Mouse (Mus musculus): ENCODE results near the gene Calhm1. TPM values are rescaled to one million over a fixed set of nuclear protein-coding genes. Genes with fewer than 3 reads are reported as not detected.

The Calhm1 gene
- polyA plus RNA-seq, 1 experiment = not detected

GRCm38 (mm10) chr19:47137771-47138421 is 6.2 kb downstream of the Calhm1 start, which contains the start of gene Calhm2:
Gene Calhm2, minus strand, starts transcription at chr19:47138294.
- peak in 1 of 2 experiments; percentile 71 for DNase-seq (ENCODE audit: low read depth in 1 of 2, low spot score in 2 of 2)
- WGBS = under 1% methylated on average over 28 of the region's 28 CpGs
- H3K4me3 ChIP-seq (ENCODE audit: extremely low read depth, insufficient read depth, insufficient read length) = peak within 1 kb of the TSS; percentile 90
- peak within 1 kb of the TSS; percentile 95 for H3K27ac ChIP-seq (ENCODE audit: insufficient read depth, low read length)
- no peaks in the 10 kb centered on the region for H3K27me3 ChIP-seq (ENCODE audit: control insufficient read depth, insufficient read depth, low read length)
- H3K36me3 ChIP-seq (ENCODE audit: control insufficient read depth, insufficient read depth, low read length) = peaks cover 11% of the 10 kb centered on the region
- TF ChIP-seq POLR2A (IDR thresholded peaks at IDR 0.05; ENCODE audit: low read depth, low read length) (peak; percentile 42), CTCF (IDR thresholded peaks at IDR 0.05; ENCODE audit: extremely low read depth, insufficient read depth, insufficient read length, insufficient replicate concordance) (no peak)
- peaks cover 35% of the 10 kb centered on the region; the same call in 1 of the 2 replicates for H3K4me1 ChIP-seq (ENCODE audit: control insufficient read depth, insufficient read depth, insufficient read length)

GRCm38 (mm10) chr19:47137051-47137581 is 6.9 kb downstream of the Calhm1 start:
- WGBS = 2% methylated on average over 6 of the region's 6 CpGs
- Histone ChIP-seq H3K36me3 (ENCODE audit: control insufficient read depth, insufficient read depth, low read length) (peaks cover 16% of the 10 kb centered on the region), H3K27ac (ENCODE audit: insufficient read depth, low read length) (peak overlapping the region; percentile 95), H3K4me3 (ENCODE audit: extremely low read depth, insufficient read depth, insufficient read length) (peak overlapping the region; percentile 90), H3K4me1 (ENCODE audit: control insufficient read depth, insufficient read depth, insufficient read length) (peaks cover 42% of the 10 kb centered on the region; the same call in 1 of the 2 replicates), H3K27me3 (ENCODE audit: control insufficient read depth, insufficient read depth, low read length) (no peaks in the 10 kb centered on the region)
- no peak for TF ChIP-seq POLR2A (IDR thresholded peaks at IDR 0.05; ENCODE audit: low read depth, low read length)
- TF ChIP-seq CTCF (IDR thresholded peaks at IDR 0.05; ENCODE audit: extremely low read depth, insufficient read depth, insufficient read length, insufficient replicate concordance) = no peak
- DNase-seq (ENCODE audit: low read depth in 1 of 2, low spot score in 2 of 2) = peak in 1 of 2 experiments; percentile 44

GRCm38 (mm10) chr19:47136170-47136569 is 7.9 kb downstream of the Calhm1 start:
- no peaks in the 10 kb centered on the region for H3K27me3 ChIP-seq (ENCODE audit: control insufficient read depth, insufficient read depth, low read length)
- DNase-seq (ENCODE audit: low read depth in 1 of 2, low spot score in 2 of 2) = no peak
- H3K27ac ChIP-seq (ENCODE audit: insufficient read depth, low read length) = peak overlapping the region; percentile 95; the same call in 1 of the 2 replicates
- no peak for TF ChIP-seq POLR2A (IDR thresholded peaks at IDR 0.05; ENCODE audit: low read depth, low read length)
- TF ChIP-seq CTCF (IDR thresholded peaks at IDR 0.05; ENCODE audit: extremely low read depth, insufficient read depth, insufficient read length, insufficient replicate concordance) = no peak
- peaks cover 42% of the 10 kb centered on the region; the same call in 1 of the 2 replicates for H3K4me1 ChIP-seq (ENCODE audit: control insufficient read depth, insufficient read depth, insufficient read length)
- H3K36me3 ChIP-seq (ENCODE audit: control insufficient read depth, insufficient read depth, low read length) = peaks cover 23% of the 10 kb centered on the region
- H3K4me3 ChIP-seq (ENCODE audit: extremely low read depth, insufficient read depth, insufficient read length) = peak overlapping the region; percentile 90; the same call in 1 of the 2 replicates
- WGBS = 70% methylated on average over 5 of the region's 5 CpGs

- no peak for TF ChIP-seq POLR2A (IDR thresholded peaks at IDR 0.05; ENCODE audit: low read depth, low read length)
- TF ChIP-seq CTCF (IDR thresholded peaks at IDR 0.05; ENCODE audit: extremely low read depth, insufficient read depth, insufficient read length, insufficient replicate concordance) = no peak
- Histone ChIP-seq H3K27me3 (ENCODE audit: control insufficient read depth, insufficient read depth, low read length) (no peaks in the 10 kb centered on the region), H3K4me1 (ENCODE audit: control insufficient read depth, insufficient read depth, insufficient read length) (peaks cover 43% of the 10 kb centered on the region; the same call in 1 of the 2 replicates), H3K27ac (ENCODE audit: insufficient read depth, low read length) (peak overlapping the region; percentile 11; the same call in 1 of the 2 replicates), H3K4me3 (ENCODE audit: extremely low read depth, insufficient read depth, insufficient read length) (no peak overlapping the region), H3K36me3 (ENCODE audit: control insufficient read depth, insufficient read depth, low read length) (peaks cover 27% of the 10 kb centered on the region)
- no peak for DNase-seq (ENCODE audit: low read depth in 1 of 2, low spot score in 2 of 2)
- WGBS = 81% methylated on average over 17 of the region's 17 CpGs
Measured at GRCm38 (mm10) chr19:47135568-47135967, 8.5 kb downstream of the Calhm1 start.

- H3K27ac ChIP-seq (ENCODE audit: insufficient read depth, low read length) = peak overlapping the region; percentile 84
- H3K36me3 ChIP-seq (ENCODE audit: control insufficient read depth, insufficient read depth, low read length) = peaks cover 48% of the 10 kb centered on the region
- peak; percentile 63 to 70 for DNase-seq (ENCODE audit: low read depth in 1 of 2, low spot score in 2 of 2)
- H3K27me3 ChIP-seq (ENCODE audit: control insufficient read depth, insufficient read depth, low read length) = no peaks in the 10 kb centered on the region
- 6% methylated on average over 7 of the region's 7 CpGs for WGBS
- TF ChIP-seq CTCF (IDR thresholded peaks at IDR 0.05; ENCODE audit: extremely low read depth, insufficient read depth, insufficient read length, insufficient replicate concordance) = no peak
- TF ChIP-seq POLR2A (IDR thresholded peaks at IDR 0.05; ENCODE audit: low read depth, low read length) = no peak
- peak overlapping the region; percentile 33; the same call in 1 of the 2 replicates for H3K4me3 ChIP-seq (ENCODE audit: extremely low read depth, insufficient read depth, insufficient read length)
- H3K4me1 ChIP-seq (ENCODE audit: control insufficient read depth, insufficient read depth, insufficient read length) = peaks cover 38% of the 10 kb centered on the region; the same call in 1 of the 2 replicates
Measured at GRCm38 (mm10) chr19:47133161-47133560, 10.9 kb downstream of the Calhm1 start.

GRCm38 (mm10) chr19:47130551-47131125 is 13.4 kb downstream of the Calhm1 start:
- H3K36me3 ChIP-seq (ENCODE audit: control insufficient read depth, insufficient read depth, low read length) = peaks cover 67% of the 10 kb centered on the region
- H3K4me1 ChIP-seq (ENCODE audit: control insufficient read depth, insufficient read depth, insufficient read length) = peaks cover 30% of the 10 kb centered on the region; the same call in 1 of the 2 replicates
- WGBS = 87% methylated on average over 15 of the region's 15 CpGs
- TF ChIP-seq POLR2A (IDR thresholded peaks at IDR 0.05; ENCODE audit: low read depth, low read length) (no peak), CTCF (IDR thresholded peaks at IDR 0.05; ENCODE audit: extremely low read depth, insufficient read depth, insufficient read length, insufficient replicate concordance) (no peak)
- H3K27me3 ChIP-seq (ENCODE audit: control insufficient read depth, insufficient read depth, low read length) = no peaks in the 10 kb centered on the region
- no peak overlapping the region for H3K27ac ChIP-seq (ENCODE audit: insufficient read depth, low read length)
- DNase-seq (ENCODE audit: low read depth in 1 of 2, low spot score in 2 of 2) = peak in 1 of 2 experiments; percentile 45
- no peak overlapping the region for H3K4me3 ChIP-seq (ENCODE audit: extremely low read depth, insufficient read depth, insufficient read length)

All from spleen, adult 2 months (tissue).